Mouse (Mus musculus): Measurements from ENCODE around the gene Vangl2. TPM values are rescaled to one million over a fixed set of nuclear protein-coding genes. Genes with fewer than 3 reads are reported as not detected.
A peak's percentile ranks its signal among the peaks of the same experiment; 100 is the strongest.

The Vangl2 gene
- polyA plus RNA-seq, 1 experiment from 2014 or later: 52.2 TPM

- no peaks in the 10 kb centered on the region for H3K9me3 ChIP-seq (ENCODE audit: control insufficient read depth, low read length)
- 18% methylated on average over 10 of the region's 10 CpGs for WGBS
- H3K4me3 ChIP-seq (ENCODE audit: low read depth, low read length): no peak overlapping the region
- no peaks in the 10 kb centered on the region for H3K27me3 ChIP-seq (ENCODE audit: control insufficient read depth, insufficient read depth, low read length)
- 0 out of 2 replicates have a peak overlapping the region, but pooled peaks have one; percentile 18 for H3K27ac ChIP-seq (ENCODE audit: low read depth, low read length)
- H3K9ac ChIP-seq (replicated peaks; ENCODE audit: low read depth, low read length): no peak overlapping the region
- peak; percentile 63; the same call in 1 of the 2 replicates for ATAC-seq (ENCODE audit: low read depth)
- no peaks in the 10 kb centered on the region for H3K4me1 ChIP-seq (ENCODE audit: control insufficient read depth, insufficient read depth, low read length)
- no peaks in the 10 kb centered on the region for H3K36me3 ChIP-seq (ENCODE audit: control insufficient read depth, insufficient read depth, low read length)
- no peak overlapping the region for H3K4me2 ChIP-seq (ENCODE audit: low read depth, low read length)
These were observed 57.2 kb downstream of the Vangl2 start for GRCm38 (mm10) chr1:171970854-171971586.

GRCm38 (mm10) chr1:171969221-171969620 is 59.0 kb downstream of the Vangl2 start:
- ATAC-seq (ENCODE audit: low read depth): no peak
- H3K9me3 ChIP-seq (ENCODE audit: control insufficient read depth, low read length): no peaks in the 10 kb centered on the region
- no peak overlapping the region for H3K4me2 ChIP-seq (ENCODE audit: low read depth, low read length)
- H3K9ac ChIP-seq (replicated peaks; ENCODE audit: low read depth, low read length): no peak overlapping the region
- no peak overlapping the region for H3K27ac ChIP-seq (ENCODE audit: low read depth, low read length)
- H3K36me3 ChIP-seq (ENCODE audit: control insufficient read depth, insufficient read depth, low read length): no peaks in the 10 kb centered on the region
- H3K27me3 ChIP-seq (ENCODE audit: control insufficient read depth, insufficient read depth, low read length): no peaks in the 10 kb centered on the region
- no peaks in the 10 kb centered on the region for H3K4me1 ChIP-seq (ENCODE audit: control insufficient read depth, insufficient read depth, low read length)
- 93% methylated on average over 6 of the region's 6 CpGs for WGBS
- no peak overlapping the region for H3K4me3 ChIP-seq (ENCODE audit: low read depth, low read length)

GRCm38 (mm10) chr1:171966054-171966790 is 62.0 kb downstream of the Vangl2 start:
- Histone ChIP-seq H3K9me3 (ENCODE audit: control insufficient read depth, low read length) (no peaks in the 10 kb centered on the region), H3K4me2 (ENCODE audit: low read depth, low read length) (no peak overlapping the region), H3K36me3 (ENCODE audit: control insufficient read depth, insufficient read depth, low read length) (no peaks in the 10 kb centered on the region), H3K4me3 (ENCODE audit: low read depth, low read length) (no peak overlapping the region), H3K27ac (ENCODE audit: low read depth, low read length) (no peak overlapping the region), H3K9ac (replicated peaks; ENCODE audit: low read depth, low read length) (no peak overlapping the region), H3K27me3 (ENCODE audit: control insufficient read depth, insufficient read depth, low read length) (no peaks in the 10 kb centered on the region), H3K4me1 (ENCODE audit: control insufficient read depth, insufficient read depth, low read length) (no peaks in the 10 kb centered on the region)
- 89% methylated on average over 6 of the region's 6 CpGs for WGBS
- ATAC-seq (ENCODE audit: low read depth): no peak

GRCm38 (mm10) chr1:171963613-171964012 is 64.6 kb downstream of the Vangl2 start:
- H3K4me1 ChIP-seq (ENCODE audit: control insufficient read depth, insufficient read depth, low read length): no peaks in the 10 kb centered on the region
- H3K9ac ChIP-seq (replicated peaks; ENCODE audit: low read depth, low read length): no peak overlapping the region
- H3K36me3 ChIP-seq (ENCODE audit: control insufficient read depth, insufficient read depth, low read length): no peaks in the 10 kb centered on the region
- no peaks in the 10 kb centered on the region for H3K9me3 ChIP-seq (ENCODE audit: control insufficient read depth, low read length)
- H3K4me2 ChIP-seq (ENCODE audit: low read depth, low read length): no peak overlapping the region
- ATAC-seq (ENCODE audit: low read depth): no peak
- H3K27me3 ChIP-seq (ENCODE audit: control insufficient read depth, insufficient read depth, low read length): no peaks in the 10 kb centered on the region
- 84% methylated on average over 6 of the region's 6 CpGs for whole genome bisulfite sequencing
- H3K27ac ChIP-seq (ENCODE audit: low read depth, low read length): no peak overlapping the region
- H3K4me3 ChIP-seq (ENCODE audit: low read depth, low read length): no peak overlapping the region

GRCm38 (mm10) chr1:171961704-171962103 is 66.5 kb downstream of the Vangl2 start:
- no peak for ATAC-seq (ENCODE audit: low read depth)
- no peaks in the 10 kb centered on the region for H3K4me1 ChIP-seq (ENCODE audit: control insufficient read depth, insufficient read depth, low read length)
- no peak overlapping the region for H3K4me2 ChIP-seq (ENCODE audit: low read depth, low read length)
- H3K4me3 ChIP-seq (ENCODE audit: low read depth, low read length): no peak overlapping the region
- H3K27me3 ChIP-seq (ENCODE audit: control insufficient read depth, insufficient read depth, low read length): no peaks in the 10 kb centered on the region
- no peaks in the 10 kb centered on the region for H3K9me3 ChIP-seq (ENCODE audit: control insufficient read depth, low read length)
- H3K9ac ChIP-seq (replicated peaks; ENCODE audit: low read depth, low read length): no peak overlapping the region
- H3K27ac ChIP-seq (ENCODE audit: low read depth, low read length): no peak overlapping the region
- WGBS: 91% methylated on average over 6 of the region's 6 CpGs
- H3K36me3 ChIP-seq (ENCODE audit: control insufficient read depth, insufficient read depth, low read length): no peaks in the 10 kb centered on the region

- Histone ChIP-seq H3K27ac (ENCODE audit: low read depth, low read length) (no peak overlapping the region), H3K27me3 (ENCODE audit: control insufficient read depth, insufficient read depth, low read length) (no peaks in the 10 kb centered on the region), H3K36me3 (ENCODE audit: control insufficient read depth, insufficient read depth, low read length) (no peaks in the 10 kb centered on the region), H3K4me3 (ENCODE audit: low read depth, low read length) (no peak overlapping the region), H3K4me2 (ENCODE audit: low read depth, low read length) (no peak overlapping the region), H3K9ac (replicated peaks; ENCODE audit: low read depth, low read length) (no peak overlapping the region), H3K9me3 (ENCODE audit: control insufficient read depth, low read length) (no peaks in the 10 kb centered on the region), H3K4me1 (ENCODE audit: control insufficient read depth, insufficient read depth, low read length) (no peaks in the 10 kb centered on the region)
- ATAC-seq (ENCODE audit: low read depth): no peak
- 92% methylated on average over 5 of the region's 5 CpGs for WGBS
These were observed 67.5 kb downstream of the Vangl2 start for GRCm38 (mm10) chr1:171960726-171961125.

- Histone ChIP-seq H3K27ac (ENCODE audit: low read depth, low read length) (no peak overlapping the region), H3K4me1 (ENCODE audit: control insufficient read depth, insufficient read depth, low read length) (no peaks in the 10 kb centered on the region), H3K9me3 (ENCODE audit: control insufficient read depth, low read length) (no peaks in the 10 kb centered on the region), H3K27me3 (ENCODE audit: control insufficient read depth, insufficient read depth, low read length) (no peaks in the 10 kb centered on the region), H3K9ac (replicated peaks; ENCODE audit: low read depth, low read length) (no peak overlapping the region), H3K4me2 (ENCODE audit: low read depth, low read length) (no peak overlapping the region), H3K4me3 (ENCODE audit: low read depth, low read length) (no peak overlapping the region), H3K36me3 (ENCODE audit: control insufficient read depth, insufficient read depth, low read length) (no peaks in the 10 kb centered on the region)
- no peak for ATAC-seq (ENCODE audit: low read depth)
- 76% methylated on average over 2 of the region's 2 CpGs for WGBS
These were observed 70.8 kb downstream of the Vangl2 start for GRCm38 (mm10) chr1:171957411-171957810.

- 71% methylated on average over 6 of the region's 6 CpGs for WGBS
- H3K4me3 ChIP-seq (ENCODE audit: low read depth, low read length): no peak overlapping the region
- no peak for ATAC-seq (ENCODE audit: low read depth)
- no peaks in the 10 kb centered on the region for H3K9me3 ChIP-seq (ENCODE audit: control insufficient read depth, low read length)
- no peaks in the 10 kb centered on the region for H3K36me3 ChIP-seq (ENCODE audit: control insufficient read depth, insufficient read depth, low read length)
- H3K4me1 ChIP-seq (ENCODE audit: control insufficient read depth, insufficient read depth, low read length): no peaks in the 10 kb centered on the region
- no peaks in the 10 kb centered on the region for H3K27me3 ChIP-seq (ENCODE audit: control insufficient read depth, insufficient read depth, low read length)
- no peak overlapping the region for H3K9ac ChIP-seq (replicated peaks; ENCODE audit: low read depth, low read length)
- H3K27ac ChIP-seq (ENCODE audit: low read depth, low read length): no peak overlapping the region
- H3K4me2 ChIP-seq (ENCODE audit: low read depth, low read length): no peak overlapping the region
These were observed 73.2 kb downstream of the Vangl2 start for GRCm38 (mm10) chr1:171955071-171955470.

Measured in neural tube, embryonic 14.5 days (tissue).